Mouse (Mus musculus) limb, embryonic 14.5 days (tissue): ENCODE measurements around the gene Ptprc. TPM values are rescaled to one million over a fixed set of nuclear protein-coding genes. Genes with fewer than 3 reads are reported as not detected.
A peak's percentile ranks its signal among the peaks of the same experiment; 100 is the strongest.

Source experiments
- ATAC-seq: fragments of 200-750 bp; cut with Nextera tagmentation; 2 replicates; pipeline ENCODE4 v1.8.0; 2017; ENCODE audit warnings: low read depth, moderate number of reproducible peaks, moderate TSS enrichment; ENCODE audit not compliant: low FRiP score
- DNase-seq: peaks from one replicate; pipeline ENCODE4 v3.0.0-alpha.2; 2015; ENCODE audit warnings: low spot score
- H3K27ac ChIP-seq: fragments of 300-500 bp; sonication (generic); replicated peaks from 2 replicates; pipeline ENCODE4 v1.5.1; 2014; ENCODE audit warnings: low read depth, mild to moderate bottlenecking, low read length, moderate library complexity, mixed read lengths
- H3K27me3 ChIP-seq: fragments of 300-500 bp; sonication (generic); 2 replicates; pipeline ENCODE4 v1.6.1; 2014; ENCODE audit warnings: low read length, mixed read lengths; ENCODE audit not compliant: control insufficient read depth, insufficient read depth
- H3K36me3 ChIP-seq: fragments of 300-500 bp; sonication (generic); 2 replicates; pipeline ENCODE4 v1.6.1; 2014; ENCODE audit warnings: mild to moderate bottlenecking, low read length, moderate library complexity, mixed read lengths; ENCODE audit not compliant: control insufficient read depth, insufficient read depth
- H3K4me1 ChIP-seq: fragments of 300-500 bp; sonication (generic); 2 replicates; pipeline ENCODE4 v1.6.1; 2014; ENCODE audit warnings: antibody characterized with exemption, low read length, mixed read lengths; ENCODE audit not compliant: control insufficient read depth, insufficient read depth
- H3K4me2 ChIP-seq: fragments of 300-500 bp; sonication (generic); replicated peaks from 2 replicates; pipeline ENCODE4 v1.6.1; 2014; ENCODE audit warnings: low read depth, mild to moderate bottlenecking, low read length, moderate library complexity; ENCODE audit not compliant: severe bottlenecking
- H3K4me3 ChIP-seq: fragments of 300-500 bp; sonication (generic); replicated peaks from 2 replicates; pipeline ENCODE4 v1.5.1; 2014; ENCODE audit warnings: low read length
- H3K9ac ChIP-seq: fragments of 300-500 bp; sonication (generic); 2 replicates; pipeline ENCODE4 v1.6.1; 2014; ENCODE audit warnings: mild to moderate bottlenecking, low read depth, low read length, moderate library complexity; ENCODE audit not compliant: severe bottlenecking
- H3K9me3 ChIP-seq: fragments of 300-500 bp; sonication (generic); 2 replicates; pipeline ENCODE4 v1.6.1; 2016; ENCODE audit warnings: low read length; ENCODE audit not compliant: control insufficient read depth
- POLR2A ChIP-seq: fragments of 200-500 bp; IDR thresholded peaks from 2 replicates; pipeline ENCODE4 v1.8.0; 2012; ENCODE audit warnings: inconsistent platforms, mild to moderate bottlenecking, moderate library complexity, borderline replicate concordance; ENCODE audit not compliant: insufficient read depth, insufficient read length; ENCODE audit errors: extremely low read depth
- WGBS: fragments of 180-500 bp; shearing (Covaris S2); extraction: QIAGEN DNeasy Blood & Tissue Kit; methylation state at CpG from one replicate; pipeline ENCODE4 v1.1.7; 2014; 5-methylcytosine and 5-hydroxymethylcytosine counted together
- polyA plus RNA-seq, 2 experiments: library from polyadenylated mRNA; depleted of rRNA in 1 of 2; stranded (reverse) in 1 of 2; unstranded in 1 of 2; fragments of >200 nt; fragmentation: Nextera tagmentation in 1 of 2; extraction: Ambion mirVana in 1 of 2; gene quantifications; 2 replicates each; pipeline versions ENCODE4 v1.2.1 to v1.2.3; 2012 to 2014

Ptprc gene
- polyA plus RNA-seq, 2 experiments: 3.2 to 4.5 TPM

- TF ChIP-seq POLR2A: no peak
- 55% methylated on average over 8 of the region's 8 CpGs for WGBS
- Histone ChIP-seq H3K4me2 (no peak overlapping the region), H3K27ac (no peak overlapping the region), H3K9me3 (no peaks in the 10 kb centered on the region), H3K4me1 (0 out of 2 replicates have a peak, but pooled peaks cover 4% of the 10 kb centered on the region), H3K27me3 (no peaks in the 10 kb centered on the region), H3K36me3 (no peaks in the 10 kb centered on the region), H3K9ac (no peak overlapping the region), H3K4me3 (no peak overlapping the region)
- ATAC-seq: peak; percentile 73
- DNase-seq: peak; percentile 48
Measured at GRCm38 (mm10) chr1:138191689-138192508, 16.4 kb upstream of the Ptprc start.

GRCm38 (mm10) chr1:138188131-138188530, 12.6 kb upstream of the Ptprc start:
- Histone ChIP-seq H3K9me3 (no peaks in the 10 kb centered on the region), H3K4me3 (no peak overlapping the region), H3K4me1 (0 out of 2 replicates have a peak, but pooled peaks cover 4% of the 10 kb centered on the region), H3K27me3 (no peaks in the 10 kb centered on the region), H3K4me2 (no peak overlapping the region), H3K9ac (no peak overlapping the region), H3K36me3 (no peaks in the 10 kb centered on the region), H3K27ac (no peak overlapping the region)
- TF ChIP-seq POLR2A: no peak
- DNase-seq: no peak
- ATAC-seq: no peak
- WGBS: 89% methylated on average over 4 of the region's 4 CpGs

GRCm38 (mm10) chr1:138185904-138186303, 10.4 kb upstream of the Ptprc start:
- Histone ChIP-seq H3K4me1 (no peaks in the 10 kb centered on the region), H3K9ac (no peak overlapping the region), H3K4me2 (no peak overlapping the region), H3K9me3 (no peaks in the 10 kb centered on the region), H3K27ac (no peak overlapping the region), H3K27me3 (no peaks in the 10 kb centered on the region), H3K36me3 (no peaks in the 10 kb centered on the region), H3K4me3 (no peak overlapping the region)
- no peak for ATAC-seq
- no peak for DNase-seq
- WGBS: 45% methylated on average over 4 of the region's 4 CpGs
- TF ChIP-seq POLR2A: no peak

- Histone ChIP-seq H3K9me3 (no peaks in the 10 kb centered on the region), H3K27ac (no peak overlapping the region), H3K4me1 (no peaks in the 10 kb centered on the region), H3K36me3 (no peaks in the 10 kb centered on the region), H3K4me2 (no peak overlapping the region), H3K9ac (no peak overlapping the region), H3K4me3 (no peak overlapping the region), H3K27me3 (no peaks in the 10 kb centered on the region)
- ATAC-seq (no peak), DNase-seq (no peak)
- no peak for TF ChIP-seq POLR2A
Measured at GRCm38 (mm10) chr1:138180081-138180480, 4.6 kb upstream of the Ptprc start.

GRCm38 (mm10) chr1:138174705-138175492, 609 bp downstream of the Ptprc start:
- Histone ChIP-seq H3K4me1 (no peaks in the 10 kb centered on the region), H3K36me3 (no peaks in the 10 kb centered on the region)

More at GRCm38 (mm10) chr1:138174705-138175492, 609 bp downstream of the Ptprc start:
- ATAC-seq: no peak
- TF ChIP-seq POLR2A: no peak
- Histone ChIP-seq H3K27me3 (no peaks in the 10 kb centered on the region), H3K4me3 (no peak overlapping the region), H3K9ac (no peak overlapping the region), H3K4me2 (no peak overlapping the region), H3K9me3 (no peaks in the 10 kb centered on the region), H3K27ac (no peak overlapping the region)
- no peak for DNase-seq
- 79% methylated on average over 9 of the region's 9 CpGs for WGBS
